Mouse (Mus musculus): ENCODE data around the gene Atrnl1. TPM values are rescaled to one million over a fixed set of nuclear protein-coding genes. Genes with fewer than 3 reads are reported as not detected.
"Not testable (repeated sequence)": the region's sequence is repeated elsewhere in the genome, so short reads cannot be mapped to it uniquely, and the experiment has no call there.

Gene Atrnl1
- total RNA-seq, 1 experiment from 2014 or later: 29.3 TPM

- DNase-seq: peak; percentile 32
Measured at GRCm38 (mm10) chr19:57969766-57970165, 358.9 kb downstream of the Atrnl1 start.

- DNase-seq: no peak
Measured at GRCm38 (mm10) chr19:57970342-57970895, 359.6 kb downstream of the Atrnl1 start.

DNA sequence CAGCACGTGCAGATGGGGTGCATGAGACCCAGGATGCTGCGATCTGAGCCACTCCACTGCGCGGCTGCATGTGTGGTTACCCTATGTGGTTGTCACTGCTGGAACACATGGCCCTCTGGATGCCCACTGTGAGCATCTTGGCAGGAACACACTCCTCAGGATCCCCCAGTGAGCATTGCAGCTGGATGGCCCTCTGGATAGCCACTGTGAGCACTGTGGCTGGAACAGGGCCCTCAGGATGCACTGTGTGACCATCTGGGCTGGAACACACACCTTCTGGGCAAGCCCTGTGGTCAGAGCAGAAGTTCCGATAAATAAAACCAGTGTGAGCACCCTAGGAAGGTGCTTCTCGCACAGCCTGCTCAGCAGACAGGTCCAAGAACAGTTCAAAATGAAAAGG is 364.4 kb downstream of the Atrnl1 start:
- no peak for DNase-seq

DNA sequence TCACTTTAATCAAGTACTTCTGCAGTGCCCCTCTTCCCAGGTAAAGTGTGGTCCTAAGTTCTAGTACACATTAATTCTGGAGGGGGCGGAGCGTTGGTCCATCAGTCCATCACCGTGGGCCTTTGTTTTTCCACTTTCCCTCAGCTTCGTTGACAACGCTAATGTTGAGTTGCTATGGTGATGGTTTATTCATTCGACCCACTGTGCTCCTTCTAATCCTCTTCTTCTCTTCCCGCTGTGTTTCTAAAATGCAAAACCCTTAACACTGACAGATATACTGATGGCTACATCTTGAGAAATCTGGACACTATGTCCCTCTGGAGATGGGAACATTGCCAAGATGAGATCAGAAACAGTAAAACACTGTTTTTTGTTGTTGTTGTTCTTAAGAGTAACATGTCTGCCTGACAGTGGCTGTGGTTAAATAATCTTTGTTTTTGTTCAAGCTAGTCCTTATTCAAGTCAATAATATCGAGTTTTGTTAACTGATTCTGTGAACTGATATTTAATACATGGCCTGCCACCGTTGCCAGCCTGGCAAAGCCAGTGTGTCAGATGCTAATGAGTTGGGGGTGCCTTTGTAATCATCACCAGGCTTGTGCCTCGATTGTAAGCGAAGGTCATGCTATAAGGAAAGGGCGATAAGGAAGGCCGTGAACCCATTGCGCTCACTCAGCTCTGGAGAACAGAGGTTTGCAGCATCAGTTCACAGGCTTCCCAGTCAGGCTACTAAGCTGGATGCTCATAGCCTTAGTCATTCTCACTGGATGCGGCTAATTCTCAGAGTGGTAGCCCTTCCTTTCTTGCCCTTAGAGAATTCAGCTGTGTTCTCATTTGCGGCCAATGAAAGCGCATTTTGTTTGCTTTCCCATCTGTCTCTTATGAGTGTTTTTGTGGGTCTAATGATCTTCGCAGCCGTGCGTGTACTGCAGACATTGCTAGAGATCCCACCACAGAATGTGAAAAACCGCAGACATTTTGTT is 375.4 kb downstream of the Atrnl1 start:
- DNase-seq: no peak

DNA sequence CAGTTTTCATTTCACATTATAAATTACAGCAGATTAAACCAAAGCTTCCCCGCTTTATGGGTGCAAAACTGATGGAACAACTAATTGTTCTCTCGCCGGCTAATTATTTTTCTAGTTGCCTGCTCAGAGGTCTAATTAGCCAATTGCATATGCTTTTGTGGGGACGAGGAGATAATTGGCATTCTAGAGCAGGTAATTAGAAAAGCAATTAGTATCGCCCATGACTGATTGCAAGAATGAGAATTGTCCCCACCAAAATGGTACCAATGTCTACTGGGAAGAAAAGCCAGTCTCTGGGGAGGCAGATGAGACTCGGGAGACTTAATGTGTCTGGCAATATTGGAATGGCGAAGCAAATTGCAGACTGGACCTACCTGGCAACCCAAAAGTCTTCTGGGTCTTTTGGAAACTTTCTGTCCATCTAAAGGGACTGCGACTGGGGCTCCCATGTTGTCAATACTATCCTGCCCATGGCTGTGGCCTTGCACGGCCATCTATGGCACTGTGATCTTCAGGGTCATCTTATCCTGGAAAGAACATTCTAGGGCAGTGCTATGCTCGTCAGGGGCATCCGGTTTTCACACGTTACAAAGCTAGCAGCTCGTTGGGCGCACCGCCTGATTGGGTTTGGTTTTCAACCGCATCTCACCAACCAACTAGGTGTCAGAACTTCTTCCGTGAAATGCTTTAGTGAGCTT is 377.0 kb downstream of the Atrnl1 start:
- DNase-seq: no peak

DNA sequence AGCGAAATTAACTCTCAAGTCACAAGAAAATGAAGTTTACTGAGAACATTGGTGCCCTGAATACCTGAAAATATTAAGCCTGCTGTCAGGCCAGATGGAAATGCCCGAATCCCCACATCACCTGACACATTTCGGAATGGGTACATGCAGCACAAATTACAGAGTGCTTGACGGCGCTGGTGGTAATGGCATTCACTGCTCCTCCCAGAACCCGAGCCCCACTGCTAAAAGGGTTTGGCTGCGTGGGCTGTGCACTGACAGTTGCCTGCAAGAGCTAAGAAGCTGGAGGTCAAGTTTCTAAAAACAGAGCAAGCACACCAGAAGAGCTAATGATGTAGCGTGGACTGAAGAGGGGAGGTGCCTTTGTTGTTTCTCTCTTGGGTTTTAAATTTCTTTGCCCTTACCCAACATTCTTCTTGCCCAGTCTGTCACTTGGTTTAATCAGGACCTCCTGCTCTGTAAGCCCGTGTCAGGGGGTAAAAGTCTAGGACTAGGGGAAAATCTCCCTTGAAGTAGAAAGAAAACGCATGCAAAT is 377.8 kb downstream of the Atrnl1 start:
- DNase-seq: no peak

- DNase-seq: no peak
Measured at GRCm38 (mm10) chr19:57991099-57991760, 380.4 kb downstream of the Atrnl1 start.

- not testable (repeated sequence) for DNase-seq
Measured at GRCm38 (mm10) chr19:57994174-57994833, 383.5 kb downstream of the Atrnl1 start.

GRCm38 (mm10) chr19:57995015-57995414 is 384.2 kb downstream of the Atrnl1 start:
- no peak for DNase-seq

GRCm38 (mm10) chr19:57997961-57998360 is 387.1 kb downstream of the Atrnl1 start:
- DNase-seq: peak; percentile 20

DNA sequence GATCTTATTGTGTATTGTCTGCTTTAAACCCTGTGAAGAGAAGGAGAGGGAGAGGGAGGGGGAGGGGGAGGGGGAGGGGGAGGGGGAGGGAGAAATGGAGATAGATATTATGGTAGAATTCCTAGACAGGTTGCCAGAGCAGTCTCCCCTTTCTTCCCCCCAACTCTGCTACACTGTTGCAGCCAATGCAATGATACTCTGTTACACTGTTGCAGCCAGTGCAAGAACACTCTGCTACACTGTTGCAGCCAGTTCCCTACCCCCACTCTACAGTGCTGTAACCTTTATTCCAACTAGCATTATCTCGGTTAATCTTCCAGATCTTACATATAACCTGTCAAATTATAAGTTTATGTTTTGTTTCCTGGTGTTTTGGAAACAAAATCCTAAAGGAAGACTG is 400.8 kb downstream of the Atrnl1 start:
- DNase-seq: no peak

- DNase-seq: no peak
Measured at GRCm38 (mm10) chr19:58015741-58016140, 404.9 kb downstream of the Atrnl1 start.

- DNase-seq: peak; percentile 15
Measured at GRCm38 (mm10) chr19:58016561-58017453, 406.0 kb downstream of the Atrnl1 start.

- DNase-seq: no peak
Measured at GRCm38 (mm10) chr19:58017468-58017867, 406.6 kb downstream of the Atrnl1 start.

DNA sequence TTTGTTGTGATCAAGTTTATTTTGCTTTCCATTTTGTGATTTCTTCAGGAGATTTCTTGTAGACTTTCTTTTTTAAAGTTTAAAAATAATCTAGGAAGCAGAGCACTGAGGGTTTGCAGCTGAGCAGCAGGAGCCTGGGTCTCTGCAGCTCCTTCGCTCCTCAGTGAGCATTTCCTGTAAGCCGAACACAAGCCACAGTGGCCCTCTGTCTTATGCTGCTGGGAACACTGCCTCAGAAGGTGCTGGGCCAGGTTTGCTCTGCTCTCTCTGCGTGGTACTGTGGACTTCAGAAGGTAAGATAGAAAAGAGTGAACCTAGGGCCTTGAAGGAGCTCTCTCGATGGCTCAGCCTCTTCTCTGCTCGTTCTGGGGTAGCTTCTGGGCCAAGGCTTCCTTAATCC is 407.9 kb downstream of the Atrnl1 start:
- DNase-seq: no peak

DNA sequence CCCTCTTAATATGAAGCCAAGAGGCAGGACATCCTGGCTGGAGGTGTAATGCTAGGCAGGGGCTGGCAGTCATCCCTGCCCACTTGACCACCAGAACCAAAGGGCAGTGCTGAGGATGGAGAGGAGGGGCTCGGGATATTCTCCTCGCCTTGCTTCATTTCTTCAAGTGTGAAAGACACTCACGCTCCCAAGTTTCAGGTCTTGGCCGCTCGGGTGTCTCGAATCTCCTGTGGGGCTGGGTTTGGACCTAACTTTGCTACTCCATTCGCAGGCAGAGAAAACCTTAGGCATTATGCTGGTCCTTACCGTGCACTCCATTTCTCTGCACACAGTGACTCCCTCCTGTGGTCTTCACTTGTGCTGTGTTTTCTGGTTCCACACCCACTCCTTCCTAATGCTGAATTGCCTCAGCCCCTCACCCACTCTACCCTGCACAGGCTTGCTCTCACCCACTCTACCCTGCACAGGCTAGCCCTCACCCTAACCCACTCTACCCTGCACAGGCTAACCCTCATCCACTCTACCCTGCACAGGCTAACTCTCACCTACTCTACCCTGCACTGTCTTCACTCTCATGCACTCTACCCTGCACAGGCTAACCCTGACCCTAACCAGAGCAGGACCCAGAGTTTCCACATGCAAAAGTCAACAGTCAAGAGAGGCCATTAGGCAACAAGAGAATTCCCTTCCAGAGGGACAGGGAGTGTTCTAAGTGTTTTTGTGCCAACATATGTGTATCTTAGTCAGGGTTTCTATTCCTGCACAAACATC is 410.9 kb downstream of the Atrnl1 start:
- DNase-seq: no peak

DNA sequence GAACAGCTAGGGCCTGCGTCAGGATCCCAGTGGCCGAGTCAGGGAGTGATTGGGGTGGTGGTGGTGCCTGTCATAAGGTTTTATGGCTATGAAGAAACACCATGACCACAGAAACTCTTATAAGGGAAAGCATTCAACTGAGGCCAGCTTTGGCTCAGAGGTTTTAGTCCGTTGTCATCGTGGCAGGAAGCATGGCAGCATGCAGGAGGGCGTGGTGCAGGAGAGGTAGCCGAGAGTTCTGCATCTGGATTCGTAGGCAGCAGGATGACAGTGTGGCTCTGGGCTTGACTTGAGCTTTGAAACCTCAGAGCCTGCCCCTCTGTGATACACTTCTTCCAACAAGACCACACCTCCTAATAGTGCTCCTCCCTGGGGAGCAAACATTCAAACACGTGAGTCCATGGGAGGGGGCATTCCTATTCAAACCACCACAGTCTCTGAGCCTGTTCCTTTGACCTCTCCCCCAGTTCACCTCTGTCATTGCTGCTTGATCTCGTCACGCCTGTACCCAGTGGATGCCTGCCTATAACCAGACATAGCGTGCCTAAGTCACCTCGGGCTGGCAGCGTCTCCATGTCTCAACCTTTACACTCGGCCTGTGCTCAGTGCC is 412.5 kb downstream of the Atrnl1 start:
- no peak for DNase-seq

GRCm38 (mm10) chr19:58025053-58025452 is 414.2 kb downstream of the Atrnl1 start:
- DNase-seq: no peak

GRCm38 (mm10) chr19:58029661-58030060 is 418.8 kb downstream of the Atrnl1 start:
- DNase-seq: no peak

All from adrenal gland, postnatal 25 days (tissue).